Mouse (Mus musculus) intestine, embryonic 16.5 days (tissue): ENCODE measurements at regions not wholly inside any gene's neighbourhood (a gene's known extent, or its start where the extent isn't known, plus 50 kb on each side); places are given as distances from the start of the nearest gene placed in this dataset.

ENCODE experiments used
- ATAC-seq: fragments of 200-750 bp; cut with Nextera tagmentation; 2 replicates; pipeline ENCODE4 v1.8.0; 2017; ENCODE audit warnings: moderate TSS enrichment, moderate library complexity
- H3K27ac ChIP-seq: fragments of 300-500 bp; sonication (generic); 2 replicates; pipeline ENCODE4 v1.5.1; 2014; ENCODE audit warnings: mild to moderate bottlenecking, low read length
- H3K27me3 ChIP-seq: fragments of 300-500 bp; sonication (generic); replicated peaks from 2 replicates; pipeline ENCODE4 v1.6.1; 2014; ENCODE audit warnings: low read length, control low read depth, mixed read lengths; ENCODE audit not compliant: control insufficient read depth, insufficient read depth
- H3K36me3 ChIP-seq: fragments of 300-500 bp; sonication (generic); 2 replicates; pipeline ENCODE4 v1.6.1; 2014; ENCODE audit warnings: low read length, control low read depth; ENCODE audit not compliant: control insufficient read depth, insufficient read depth
- H3K4me1 ChIP-seq: fragments of 300-500 bp; sonication (generic); 2 replicates; pipeline ENCODE4 v1.6.1; 2014; ENCODE audit warnings: low read length, control low read depth, mixed read lengths; ENCODE audit not compliant: control insufficient read depth, insufficient read depth
- H3K4me2 ChIP-seq: fragments of 300-500 bp; sonication (generic); 2 replicates; pipeline ENCODE4 v1.6.1; 2014; ENCODE audit warnings: low read depth, low read length, control low read depth
- H3K4me3 ChIP-seq: fragments of 300-500 bp; sonication (generic); 2 replicates; pipeline ENCODE4 v1.5.1; 2014; ENCODE audit warnings: mild to moderate bottlenecking, low read length
- H3K9ac ChIP-seq: fragments of 300-500 bp; sonication (generic); 2 replicates; pipeline ENCODE4 v1.6.1; 2014; ENCODE audit warnings: low read depth, low read length
- H3K9me3 ChIP-seq: fragments of 300-500 bp; sonication (generic); 2 replicates; pipeline ENCODE4 v1.6.1; 2016; ENCODE audit warnings: low read length, control low read depth; ENCODE audit not compliant: control insufficient read depth
- WGBS: fragments of 180-500 bp; shearing (Covaris S2); extraction: QIAGEN DNeasy Blood & Tissue Kit; methylation state at CpG from one replicate; pipeline ENCODE4 v1.1.7; 2014; 5-methylcytosine and 5-hydroxymethylcytosine counted together

DNA sequence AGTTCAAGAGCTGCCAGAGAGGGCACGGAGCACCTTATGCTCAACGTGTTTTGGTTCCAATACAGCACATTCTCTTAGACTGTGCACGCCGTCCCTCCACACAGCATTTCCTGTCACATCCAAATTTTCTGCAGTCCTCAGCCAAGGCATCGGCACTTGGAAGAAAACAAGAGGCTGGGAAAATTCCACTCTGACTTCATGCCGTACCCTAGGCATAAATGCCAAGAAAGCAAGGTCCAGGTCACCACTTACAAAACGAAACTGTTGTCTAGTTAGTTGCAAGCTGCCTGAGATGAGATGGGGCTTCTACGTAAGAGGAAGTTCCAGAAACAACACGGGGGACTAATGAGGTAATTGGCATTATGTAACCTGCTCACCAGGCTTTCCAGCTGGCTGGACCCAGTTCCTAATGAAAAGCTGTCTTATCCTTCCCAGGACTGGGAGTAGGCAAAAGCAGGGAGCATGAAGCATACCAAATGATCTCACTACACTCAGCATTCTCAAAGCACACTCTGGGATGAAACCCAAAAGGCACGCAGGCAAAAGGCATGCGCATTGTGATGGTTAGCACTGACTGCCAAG, 427.8 kb upstream of the Kif2a start:
- Histone ChIP-seq H3K27ac (no peak overlapping the region), H3K4me3 (no peak overlapping the region), H3K9ac (no peak overlapping the region), H3K36me3 (no peaks in the 10 kb centered on the region), H3K4me1 (0 out of 2 replicates have a peak, but pooled peaks cover 2% of the 10 kb centered on the region), H3K27me3 (no peaks in the 10 kb centered on the region), H3K4me2 (no peak overlapping the region), H3K9me3 (no peaks in the 10 kb centered on the region)
- ATAC-seq, result no peak
- WGBS, result 77% methylated on average over 11 of the region's 11 CpGs

GRCm38 (mm10) chr13:107447813-107448212, 425.9 kb upstream of the Kif2a start:
- peak; percentile 77 for ATAC-seq
- WGBS, result 59% methylated on average over 2 of the region's 2 CpGs
- no peak overlapping the region for H3K9ac ChIP-seq
- H3K4me1 ChIP-seq, result 0 out of 2 replicates have a peak, but pooled peaks cover 2% of the 10 kb centered on the region
- no peak overlapping the region for H3K4me3 ChIP-seq
- no peaks in the 10 kb centered on the region for H3K9me3 ChIP-seq
- no peak overlapping the region for H3K4me2 ChIP-seq
- no peaks in the 10 kb centered on the region for H3K27me3 ChIP-seq
- H3K27ac ChIP-seq, result no peak overlapping the region
- H3K36me3 ChIP-seq, result no peaks in the 10 kb centered on the region

GRCm38 (mm10) chr13:107419363-107420155, 397.6 kb upstream of the Kif2a start:
- no peaks in the 10 kb centered on the region for H3K9me3 ChIP-seq
- WGBS, result 70% methylated on average over 3 of the region's 3 CpGs
- no peak overlapping the region for H3K9ac ChIP-seq
- no peaks in the 10 kb centered on the region for H3K36me3 ChIP-seq
- H3K4me2 ChIP-seq, result no peak overlapping the region
- no peak overlapping the region for H3K27ac ChIP-seq
- no peak for ATAC-seq
- H3K4me1 ChIP-seq, result no peaks in the 10 kb centered on the region
- H3K27me3 ChIP-seq, result no peaks in the 10 kb centered on the region
- no peak overlapping the region for H3K4me3 ChIP-seq

GRCm38 (mm10) chr13:107410267-107410666, 388.3 kb upstream of the Kif2a start:
- no peaks in the 10 kb centered on the region for H3K36me3 ChIP-seq
- no peaks in the 10 kb centered on the region for H3K9me3 ChIP-seq
- H3K4me3 ChIP-seq, result no peak overlapping the region
- no peak overlapping the region for H3K4me2 ChIP-seq
- no peak overlapping the region for H3K27ac ChIP-seq
- H3K9ac ChIP-seq, result no peak overlapping the region
- no peak for ATAC-seq
- no peaks in the 10 kb centered on the region for H3K4me1 ChIP-seq
- no peaks in the 10 kb centered on the region for H3K27me3 ChIP-seq

DNA sequence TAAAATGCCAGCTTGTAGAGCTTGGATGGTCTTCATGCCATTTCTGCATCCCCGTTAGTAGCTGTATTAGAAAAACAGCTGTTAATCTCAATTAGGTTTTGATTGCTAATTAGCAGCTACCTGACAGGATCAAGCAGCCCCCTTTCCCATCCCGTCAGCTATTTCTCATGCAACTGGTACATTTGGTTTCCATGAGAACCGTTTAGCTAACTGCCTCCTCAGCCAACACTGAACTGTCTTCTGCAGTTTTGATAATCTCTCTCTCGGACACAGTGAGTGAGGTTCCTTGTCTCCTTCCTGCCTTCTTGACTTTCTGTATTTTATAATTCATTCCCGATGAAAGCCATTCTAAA, 385.7 kb upstream of the Kif2a start:
- H3K9me3 ChIP-seq, result no peaks in the 10 kb centered on the region
- H3K4me2 ChIP-seq, result no peak overlapping the region
- no peaks in the 10 kb centered on the region for H3K27me3 ChIP-seq
- no peaks in the 10 kb centered on the region for H3K36me3 ChIP-seq
- no peak for ATAC-seq
- WGBS, result 67% methylated on average over 5 of the region's 5 CpGs
- H3K9ac ChIP-seq, result no peak overlapping the region
- no peak overlapping the region for H3K27ac ChIP-seq
- no peak overlapping the region for H3K4me3 ChIP-seq
- no peaks in the 10 kb centered on the region for H3K4me1 ChIP-seq

DNA sequence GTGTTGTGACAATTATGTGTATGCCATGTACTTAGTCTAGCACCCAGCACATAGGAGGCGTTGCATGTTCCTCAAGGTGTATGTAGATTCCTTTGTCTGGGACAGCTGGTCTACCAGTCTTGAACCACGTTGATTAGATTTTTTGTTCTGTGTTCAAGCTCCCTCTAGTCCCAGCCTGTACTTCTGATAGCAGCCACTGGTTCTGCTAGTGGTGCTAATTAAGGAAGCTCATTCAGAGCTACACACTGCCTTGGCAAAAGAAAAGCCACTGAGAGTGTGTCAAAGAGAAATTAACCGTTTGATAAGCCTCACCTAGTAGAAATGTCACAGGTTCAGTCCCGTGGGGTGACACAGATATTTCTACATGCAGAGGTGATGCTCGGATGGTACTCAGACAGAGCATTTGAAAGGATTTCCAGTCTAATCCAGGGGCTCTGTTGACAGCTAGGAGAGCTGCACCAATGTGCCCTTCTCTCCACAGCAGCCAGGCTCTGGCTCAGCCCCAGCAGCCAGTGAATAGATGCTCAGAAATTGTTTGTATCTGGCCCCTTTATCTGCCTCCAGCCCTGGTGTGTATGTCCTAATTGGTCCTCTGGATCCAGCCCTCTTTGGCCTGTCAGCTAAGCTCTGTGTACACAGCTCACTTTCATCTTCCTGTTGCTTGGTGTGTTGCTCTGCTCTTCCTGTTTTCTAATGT, 385.2 kb upstream of the Kif2a start:
- Histone ChIP-seq H3K9me3 (no peaks in the 10 kb centered on the region), H3K36me3 (no peaks in the 10 kb centered on the region), H3K27ac (no peak overlapping the region), H3K27me3 (no peaks in the 10 kb centered on the region), H3K4me2 (no peak overlapping the region), H3K4me1 (no peaks in the 10 kb centered on the region), H3K9ac (no peak overlapping the region), H3K4me3 (no peak overlapping the region)
- 78% methylated on average over 5 of the region's 5 CpGs for WGBS
- no peak for ATAC-seq

DNA sequence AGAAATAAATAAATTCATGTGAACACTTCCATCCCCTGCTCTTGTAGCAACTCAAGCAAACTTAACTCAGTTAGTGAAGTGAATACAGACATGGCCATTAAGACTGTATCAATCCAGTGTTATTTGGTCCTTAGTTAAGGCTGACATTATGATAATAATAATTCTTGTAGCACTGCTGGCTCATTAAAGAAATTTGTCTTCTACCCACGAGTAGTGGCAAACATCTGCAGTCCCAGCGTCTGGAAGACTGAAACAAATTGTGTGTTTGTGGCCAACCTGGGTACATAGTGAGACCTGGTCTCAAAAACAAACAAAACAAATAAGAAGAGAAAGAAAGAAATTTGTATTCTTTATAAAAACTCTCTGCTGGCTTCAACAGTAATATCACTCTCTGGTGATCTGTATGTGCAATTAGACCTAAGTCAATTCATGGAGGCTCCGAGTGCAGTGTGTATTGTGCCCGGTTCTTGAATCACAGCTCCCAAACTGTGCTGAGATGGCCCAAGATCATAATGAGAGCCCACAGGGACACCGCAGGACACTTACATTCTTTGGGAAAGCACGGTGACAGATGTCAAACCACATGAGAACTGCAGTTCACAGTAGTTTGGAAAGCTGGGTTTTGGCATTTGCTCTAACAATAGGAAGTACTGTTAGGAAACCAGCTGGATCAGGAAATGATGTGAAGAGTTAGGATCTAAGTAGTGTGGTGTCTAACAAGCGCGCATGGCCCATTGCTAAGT, 376.9 kb upstream of the Kif2a start:
- Histone ChIP-seq H3K27me3 (no peaks in the 10 kb centered on the region), H3K4me3 (no peak overlapping the region), H3K36me3 (no peaks in the 10 kb centered on the region), H3K27ac (no peak overlapping the region), H3K4me1 (no peaks in the 10 kb centered on the region), H3K4me2 (no peak overlapping the region), H3K9me3 (no peaks in the 10 kb centered on the region), H3K9ac (no peak overlapping the region)
- no peak for ATAC-seq
- WGBS, result 70% methylated on average over 8 of the region's 8 CpGs

DNA sequence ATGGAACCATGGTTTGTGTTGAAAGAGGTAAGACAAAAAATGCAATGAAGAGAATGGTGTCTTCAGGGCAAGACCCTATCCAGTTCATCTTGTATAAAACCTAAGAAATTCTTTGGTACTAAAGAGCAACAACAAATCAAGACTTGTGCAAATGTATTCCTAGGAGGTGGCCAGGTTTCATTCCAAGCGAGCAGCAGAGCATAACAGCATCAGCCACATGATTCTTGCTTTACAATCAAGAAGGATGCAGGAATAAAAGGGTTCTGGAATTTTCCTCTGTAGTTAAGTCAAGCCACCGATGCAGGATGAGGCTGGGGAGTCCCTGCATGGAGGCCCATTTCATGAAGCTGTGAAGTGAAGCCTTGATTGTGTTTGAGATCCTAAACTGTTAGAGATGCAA, 374.1 kb upstream of the Kif2a start:
- Histone ChIP-seq H3K9me3 (no peaks in the 10 kb centered on the region), H3K9ac (no peak overlapping the region), H3K4me2 (no peak overlapping the region), H3K4me1 (no peaks in the 10 kb centered on the region), H3K27ac (no peak overlapping the region), H3K36me3 (no peaks in the 10 kb centered on the region), H3K27me3 (no peaks in the 10 kb centered on the region), H3K4me3 (no peak overlapping the region)
- ATAC-seq, result no peak
- WGBS, result 88% methylated on average over 2 of the region's 2 CpGs

DNA sequence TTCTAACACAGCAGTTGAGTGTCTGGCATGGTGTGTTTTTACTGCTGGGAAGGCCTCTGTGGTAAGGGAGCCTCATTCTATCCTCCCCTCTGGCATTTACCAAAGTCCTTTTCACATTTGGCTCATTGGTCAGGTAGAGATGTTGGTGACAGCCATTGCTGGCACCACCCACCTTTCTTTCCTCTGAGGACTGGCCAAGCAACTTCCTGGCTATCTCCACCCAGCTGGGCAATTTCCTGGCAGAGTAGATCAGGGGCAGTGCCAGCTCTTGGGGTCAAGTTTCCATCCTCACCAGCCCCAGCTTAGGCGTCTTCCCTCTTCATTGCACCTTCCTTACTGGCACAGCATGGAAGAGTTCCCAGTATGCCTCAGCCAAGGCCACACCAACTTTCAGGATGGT, 372.5 kb upstream of the Kif2a start:
- no peak overlapping the region for H3K4me2 ChIP-seq
- H3K27me3 ChIP-seq, result no peaks in the 10 kb centered on the region
- 63% methylated on average over 1 of the region's 1 CpGs for WGBS
- ATAC-seq, result no peak
- no peaks in the 10 kb centered on the region for H3K36me3 ChIP-seq
- no peaks in the 10 kb centered on the region for H3K4me1 ChIP-seq
- H3K4me3 ChIP-seq, result no peak overlapping the region
- no peaks in the 10 kb centered on the region for H3K9me3 ChIP-seq
- no peak overlapping the region for H3K9ac ChIP-seq
- H3K27ac ChIP-seq, result no peak overlapping the region
